Mouse (Mus musculus): Measurements from ENCODE around the gene Ibtk.

GRCm38 (mm10) chr9:85769057-85769789, 20.1 kb upstream of the Ibtk start:
- no peak for TF ChIP-seq POLR2A (IDR thresholded peaks at IDR 0.05; ENCODE audit: extremely low read depth, insufficient read depth, low read length)
- no peak for TF ChIP-seq CTCF (IDR thresholded peaks at IDR 0.05; ENCODE audit: low read depth, low read length)

Data from liver, adult 2 months (tissue).